Mouse (Mus musculus): ENCODE measurements around the gene Klk1. TPM values are rescaled to one million over a fixed set of nuclear protein-coding genes. Genes with fewer than 3 reads are reported as not detected.
"Not testable (repeated sequence)": the region's sequence is repeated elsewhere in the genome, so short reads cannot be mapped to it uniquely, and the experiment has no call there.

Gene Klk1
- polyA plus RNA-seq, 1 experiment = not detected

DNA sequence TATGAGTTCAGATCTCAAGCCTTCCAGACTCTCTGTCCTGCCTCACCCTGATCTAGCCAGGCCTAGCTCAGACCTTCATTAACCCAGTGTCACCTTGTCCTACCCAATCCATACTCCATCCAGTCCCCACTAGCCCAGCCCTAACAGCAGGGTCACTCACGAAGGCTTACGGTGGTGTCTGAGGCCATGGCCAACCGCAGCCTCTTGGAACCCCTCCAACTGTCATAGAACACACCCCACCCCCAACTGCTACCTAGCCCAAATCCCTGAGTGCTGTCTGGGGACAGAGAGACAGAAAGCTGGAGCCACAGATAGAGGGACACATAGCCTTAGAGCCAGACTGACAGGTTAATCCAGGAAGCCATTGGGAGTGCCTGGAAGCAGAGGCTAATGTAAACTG is 10.7 kb downstream of the Klk1 start, which contains the start of gene Gm36864:
Gene Gm36864, plus strand, starts transcription at position 269 of the 400 bp plus-strand sequence.
- TF ChIP-seq CTCF (IDR thresholded peaks at IDR 0.05; ENCODE audit: extremely low read depth, insufficient read depth, low read length) = no peak
- TF ChIP-seq POLR2A (IDR thresholded peaks at IDR 0.05; ENCODE audit: extremely low read depth, insufficient read depth, low read length) = no peak
- no peaks in the 10 kb centered on the region for H3K4me1 ChIP-seq (ENCODE audit: control insufficient read depth, insufficient read depth, low read length)
- no peak within 1 kb of the TSS for H3K27ac ChIP-seq (ENCODE audit: insufficient read depth, low read length)
- H3K4me3 ChIP-seq (ENCODE audit: insufficient read depth, low read length) = no peak within 1 kb of the TSS

DNA sequence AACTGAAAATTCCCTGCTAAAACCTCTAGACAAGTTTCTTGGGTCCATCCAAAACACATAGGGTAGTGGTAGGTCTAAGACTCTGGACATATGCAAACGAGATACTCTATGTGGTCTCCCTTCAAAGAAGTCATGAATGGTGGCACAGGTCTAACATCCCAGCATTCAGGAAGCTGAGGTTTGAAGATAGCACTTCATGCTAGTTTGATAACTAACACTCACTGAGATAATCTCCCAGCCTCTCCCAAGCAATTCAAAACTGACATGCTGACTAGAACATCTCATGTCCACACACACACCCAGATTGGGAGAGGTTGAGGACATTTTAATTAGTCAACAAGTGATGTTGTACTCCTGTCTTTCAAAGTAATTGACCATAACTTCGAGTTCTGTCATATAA is 14.8 kb downstream of the Klk1 start:
- Histone ChIP-seq H3K4me1 (ENCODE audit: control insufficient read depth, insufficient read depth, low read length) (no peaks in the 10 kb centered on the region), H3K27ac (ENCODE audit: insufficient read depth, low read length) (no peak overlapping the region), H3K4me3 (ENCODE audit: insufficient read depth, low read length) (no peak overlapping the region)
- TF ChIP-seq POLR2A (IDR thresholded peaks at IDR 0.05; ENCODE audit: extremely low read depth, insufficient read depth, low read length) = no peak
- no peak for TF ChIP-seq CTCF (IDR thresholded peaks at IDR 0.05; ENCODE audit: extremely low read depth, insufficient read depth, low read length)

DNA sequence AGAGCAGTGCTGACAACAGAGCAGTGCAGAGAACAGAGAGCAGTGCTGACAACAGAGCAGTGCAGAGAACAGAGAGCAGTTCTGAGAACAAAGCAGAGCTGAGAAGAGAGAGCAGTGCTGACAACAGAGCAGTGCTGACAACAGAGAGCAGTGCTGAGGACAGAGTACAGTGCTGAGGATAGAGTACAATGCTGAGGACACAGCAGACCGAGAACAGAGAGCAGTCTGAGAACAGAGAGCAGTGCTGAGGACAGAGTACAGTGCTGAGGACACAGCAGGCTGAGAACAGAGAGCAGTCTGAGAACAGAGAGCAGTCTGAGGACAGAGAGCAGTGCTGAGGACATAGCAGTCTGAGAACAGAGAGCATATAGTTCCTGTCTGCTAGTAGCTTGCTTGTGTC is 15.6 kb downstream of the Klk1 start:
- peaks cover 3% of the 10 kb centered on the region; the same call in 1 of the 2 replicates for H3K4me1 ChIP-seq (ENCODE audit: control insufficient read depth, insufficient read depth, low read length)
- TF ChIP-seq CTCF (IDR thresholded peaks at IDR 0.05; ENCODE audit: extremely low read depth, insufficient read depth, low read length) (no peak), POLR2A (IDR thresholded peaks at IDR 0.05; ENCODE audit: extremely low read depth, insufficient read depth, low read length) (no peak)
- no peak overlapping the region for H3K4me3 ChIP-seq (ENCODE audit: insufficient read depth, low read length)
- H3K27ac ChIP-seq (ENCODE audit: insufficient read depth, low read length) = no peak overlapping the region

DNA sequence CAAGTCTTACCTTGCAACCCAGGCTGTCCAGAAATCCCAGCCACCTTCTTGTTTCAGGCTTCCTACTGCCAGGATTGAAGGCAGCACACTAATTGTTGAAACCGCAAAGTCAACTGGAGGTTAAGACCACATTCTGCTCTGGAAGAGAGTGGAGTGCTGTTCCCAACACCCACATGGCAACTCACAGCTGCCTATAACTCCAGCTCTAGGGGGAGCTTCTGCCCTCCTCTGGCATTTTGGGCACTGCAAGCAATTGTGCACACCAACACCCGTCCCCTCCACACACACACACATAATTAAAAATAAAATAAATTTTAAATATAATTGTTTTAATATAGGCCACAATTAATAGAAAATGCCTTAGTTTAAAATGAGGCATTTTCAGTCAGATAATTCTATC is 16.0 kb downstream of the Klk1 start:
- Histone ChIP-seq H3K4me1 (ENCODE audit: control insufficient read depth, insufficient read depth, low read length) (peaks cover 3% of the 10 kb centered on the region; the same call in 1 of the 2 replicates), H3K4me3 (ENCODE audit: insufficient read depth, low read length) (no peak overlapping the region), H3K27ac (ENCODE audit: insufficient read depth, low read length) (no peak overlapping the region)
- TF ChIP-seq CTCF (IDR thresholded peaks at IDR 0.05; ENCODE audit: extremely low read depth, insufficient read depth, low read length) (no peak), POLR2A (IDR thresholded peaks at IDR 0.05; ENCODE audit: extremely low read depth, insufficient read depth, low read length) (no peak)

DNA sequence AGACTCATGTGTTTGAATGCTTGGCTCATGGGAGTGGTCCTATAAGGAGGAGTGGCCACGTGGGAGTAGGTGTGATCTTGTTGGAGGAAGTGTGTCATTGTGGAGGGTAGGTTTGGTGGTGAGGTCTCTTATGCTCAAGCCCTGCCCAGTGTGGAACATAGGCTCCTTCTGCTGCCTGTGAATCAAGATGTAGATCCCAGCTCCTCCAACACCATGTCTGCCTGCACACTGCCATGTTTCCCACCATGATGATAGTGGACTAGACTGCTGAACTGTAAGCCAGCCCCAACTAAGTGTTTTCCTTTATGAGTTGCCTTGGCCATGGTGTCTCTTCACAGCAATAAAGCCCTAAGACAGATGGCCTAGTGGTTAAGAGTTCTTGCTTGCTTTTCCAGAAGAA is 18.9 kb downstream of the Klk1 start:
- TF ChIP-seq CTCF (IDR thresholded peaks at IDR 0.05; ENCODE audit: extremely low read depth, insufficient read depth, low read length) (no peak), POLR2A (IDR thresholded peaks at IDR 0.05; ENCODE audit: extremely low read depth, insufficient read depth, low read length) (no peak)
- no peak overlapping the region for H3K4me3 ChIP-seq (ENCODE audit: insufficient read depth, low read length)
- no peak overlapping the region for H3K27ac ChIP-seq (ENCODE audit: insufficient read depth, low read length)
- H3K4me1 ChIP-seq (ENCODE audit: control insufficient read depth, insufficient read depth, low read length) = peaks cover 3% of the 10 kb centered on the region; the same call in 1 of the 2 replicates

DNA sequence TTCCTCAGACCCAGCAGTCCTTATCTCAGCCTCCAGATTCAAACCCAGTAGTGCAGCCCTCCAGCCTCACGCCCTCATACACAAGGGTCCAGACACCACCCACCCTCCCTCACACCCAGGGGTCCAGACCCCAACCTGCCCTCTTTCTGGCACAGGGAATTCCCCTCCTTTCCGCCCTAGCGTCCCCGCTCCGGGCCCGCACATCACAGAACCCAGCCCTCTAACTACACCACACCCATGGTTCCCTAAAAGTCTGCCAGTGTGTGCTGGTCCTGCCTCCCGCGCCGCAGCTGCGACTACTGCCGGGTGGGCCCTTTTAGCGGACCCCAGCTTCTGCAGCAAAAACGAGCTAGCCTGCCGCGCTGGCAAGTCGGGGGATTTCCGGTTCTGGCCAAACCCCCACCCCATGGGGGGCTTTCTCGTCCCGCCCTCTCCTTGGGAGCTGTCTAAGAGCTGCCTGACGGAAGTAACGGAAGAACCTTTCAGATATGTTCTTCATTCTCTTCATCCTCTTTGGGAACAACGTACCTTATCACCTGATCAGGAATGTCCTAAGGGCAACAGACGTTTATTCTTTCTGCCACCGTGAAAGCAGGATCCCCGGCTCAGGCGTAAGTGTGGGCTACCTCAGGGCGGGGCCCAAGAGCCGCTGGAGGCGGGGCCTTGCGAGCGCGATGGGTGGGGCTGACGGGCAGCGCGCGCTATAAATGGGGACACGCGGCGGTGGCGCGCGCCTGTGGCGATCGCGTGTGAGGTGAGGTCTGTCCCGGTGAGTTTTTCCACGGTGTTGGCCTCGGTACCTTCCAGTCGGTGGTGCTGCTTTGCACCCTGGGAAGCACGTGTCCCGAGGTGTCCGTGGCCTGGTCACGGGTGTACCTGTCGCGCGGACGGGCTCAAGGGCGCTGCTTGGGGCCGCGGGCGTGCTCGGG is 21.2 kb downstream of the Klk1 start, which contains the start of the genes 1700028J19Rik and 2410002F23Rik:
Gene 1700028J19Rik, minus strand, starts transcription at position 641 of the 929 bp plus-strand sequence.
Gene 2410002F23Rik, plus strand, starts transcription at position 668 of the 929 bp plus-strand sequence.
- Histone ChIP-seq H3K4me1 (ENCODE audit: control insufficient read depth, insufficient read depth, low read length) (peaks cover 3% of the 10 kb centered on the region; the same call in 1 of the 2 replicates), H3K27ac (ENCODE audit: insufficient read depth, low read length) (peak within 1 kb of the TSS; percentile 82), H3K4me3 (ENCODE audit: insufficient read depth, low read length) (peak within 1 kb of the TSS; percentile 85)
- no peak for TF ChIP-seq CTCF (IDR thresholded peaks at IDR 0.05; ENCODE audit: extremely low read depth, insufficient read depth, low read length)
- TF ChIP-seq POLR2A (IDR thresholded peaks at IDR 0.05; ENCODE audit: extremely low read depth, insufficient read depth, low read length) = peak; percentile 95

DNA sequence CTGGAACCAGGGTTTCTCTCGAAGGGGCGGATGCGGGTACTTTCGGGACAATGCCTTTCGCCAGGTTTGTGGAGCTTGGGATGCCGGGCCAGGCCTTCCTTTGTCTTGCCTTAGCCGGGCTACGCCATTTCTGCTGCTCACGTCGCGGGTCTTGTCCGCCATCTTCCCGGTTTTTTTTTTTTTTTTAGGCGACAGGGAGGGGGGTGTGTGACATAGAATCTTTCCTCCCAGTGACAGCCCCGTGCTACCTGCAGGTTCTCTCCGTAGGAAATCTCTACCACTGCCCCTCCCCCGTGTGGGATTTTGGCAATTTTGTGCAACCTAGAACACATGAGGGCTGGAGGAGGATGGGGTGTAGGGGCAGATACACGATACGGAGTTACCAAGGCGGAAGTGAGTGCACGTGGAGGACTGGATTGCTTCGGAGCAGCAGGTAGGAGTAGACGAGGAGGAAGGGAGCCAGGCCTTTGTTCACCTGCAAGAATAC is 21.9 kb downstream of the Klk1 start:
- H3K27ac ChIP-seq (ENCODE audit: insufficient read depth, low read length) = peak overlapping the region; percentile 82
- peak overlapping the region; percentile 85 for H3K4me3 ChIP-seq (ENCODE audit: insufficient read depth, low read length)
- H3K4me1 ChIP-seq (ENCODE audit: control insufficient read depth, insufficient read depth, low read length) = peaks cover 3% of the 10 kb centered on the region; the same call in 1 of the 2 replicates
- TF ChIP-seq CTCF (IDR thresholded peaks at IDR 0.05; ENCODE audit: extremely low read depth, insufficient read depth, low read length) (no peak), POLR2A (IDR thresholded peaks at IDR 0.05; ENCODE audit: extremely low read depth, insufficient read depth, low read length) (no peak)

DNA sequence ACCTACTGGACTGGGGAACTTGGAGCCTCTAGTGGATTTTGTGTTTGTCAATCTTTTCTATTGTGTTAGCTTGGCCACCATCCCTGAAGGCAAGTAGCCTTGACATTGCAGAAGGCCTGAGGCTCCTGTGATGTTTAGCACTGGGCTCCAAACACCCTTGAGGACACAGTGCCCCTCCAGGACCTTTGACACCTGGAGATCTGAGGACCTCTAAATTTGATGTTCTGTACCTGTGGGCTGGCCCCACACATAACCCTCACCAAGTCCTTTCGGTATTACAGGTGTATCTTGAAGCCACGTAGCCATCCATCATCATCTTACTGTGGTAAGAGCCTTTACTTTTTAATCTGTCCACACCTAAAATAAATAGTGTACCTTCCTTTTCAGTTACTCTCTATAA is 22.8 kb downstream of the Klk1 start:
- TF ChIP-seq POLR2A (IDR thresholded peaks at IDR 0.05; ENCODE audit: extremely low read depth, insufficient read depth, low read length) = no peak
- Histone ChIP-seq H3K4me3 (ENCODE audit: insufficient read depth, low read length) (no peak overlapping the region), H3K4me1 (ENCODE audit: control insufficient read depth, insufficient read depth, low read length) (peaks cover 3% of the 10 kb centered on the region; the same call in 1 of the 2 replicates), H3K27ac (ENCODE audit: insufficient read depth, low read length) (no peak overlapping the region)

DNA sequence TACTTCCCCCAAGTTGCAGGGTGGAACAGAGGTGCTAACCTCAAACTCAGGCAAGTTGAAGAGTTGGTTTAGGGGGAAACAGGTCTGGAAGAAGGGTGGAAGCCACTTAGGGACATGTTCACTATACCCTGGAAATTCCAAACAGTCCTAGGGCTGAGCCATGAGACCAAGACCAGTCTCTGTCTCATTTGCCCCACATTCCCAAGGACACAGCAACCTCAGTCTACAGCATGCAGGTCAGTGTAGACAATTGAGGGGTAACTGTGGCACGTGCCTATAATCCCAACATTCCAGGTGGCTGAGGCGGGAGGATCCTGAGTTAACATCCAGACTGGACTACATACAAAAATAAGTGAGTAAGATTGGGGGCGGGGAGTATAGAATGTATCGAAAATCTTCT is 24.1 kb downstream of the Klk1 start:
- H3K4me1 ChIP-seq (ENCODE audit: control insufficient read depth, insufficient read depth, low read length) = peaks cover 3% of the 10 kb centered on the region; the same call in 1 of the 2 replicates
- TF ChIP-seq POLR2A (IDR thresholded peaks at IDR 0.05; ENCODE audit: extremely low read depth, insufficient read depth, low read length) (no peak), CTCF (IDR thresholded peaks at IDR 0.05; ENCODE audit: extremely low read depth, insufficient read depth, low read length) (no peak)
- no peak overlapping the region for H3K27ac ChIP-seq (ENCODE audit: insufficient read depth, low read length)
- no peak overlapping the region for H3K4me3 ChIP-seq (ENCODE audit: insufficient read depth, low read length)

DNA sequence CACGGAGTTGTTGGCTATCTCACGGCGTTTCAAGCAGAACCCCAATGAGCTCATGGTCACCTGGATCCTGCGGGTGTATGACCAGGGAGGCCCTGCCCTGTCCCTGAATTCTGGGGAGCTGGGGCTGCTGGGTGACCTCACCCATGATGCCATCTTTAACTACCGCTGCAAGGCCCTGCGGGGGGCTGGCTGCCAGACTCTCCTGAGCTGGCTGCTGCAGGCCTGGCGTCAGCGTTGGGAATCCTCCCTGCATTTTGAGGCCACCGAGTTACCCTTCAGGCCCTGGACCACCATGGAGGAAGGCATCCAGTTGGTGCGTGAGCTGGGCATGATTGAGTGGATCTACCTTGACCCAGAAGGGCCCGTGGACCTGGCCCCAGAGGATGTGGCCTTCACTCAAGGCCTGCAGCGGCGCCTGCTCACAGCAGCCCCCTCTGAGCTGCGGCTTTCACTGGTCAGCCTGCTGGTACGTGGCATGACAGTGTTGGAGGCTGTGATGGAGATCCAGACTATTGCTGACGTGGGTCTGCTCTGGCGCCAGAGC is 25.6 kb downstream of the Klk1 start:
- H3K4me3 ChIP-seq (ENCODE audit: insufficient read depth, low read length); H3K4me1 ChIP-seq (ENCODE audit: control insufficient read depth, insufficient read depth, low read length): not testable (repeated sequence)

More for the DNA sequence above, 25.6 kb downstream of the Klk1 start:
- H3K27ac ChIP-seq (ENCODE audit: insufficient read depth, low read length) = not testable (repeated sequence)
